Mouse (Mus musculus) stomach, postnatal 0 days (tissue): ENCODE measurements around the gene 5730596B20Rik.

Experiments used
- CTCF ChIP-seq: IDR thresholded peaks from 2 replicates; pipeline ENCODE4 v1.5.1; 2016; ENCODE audit warnings: antibody characterized with exemption, low read depth, mild to moderate bottlenecking, moderate library complexity
- EP300 ChIP-seq: optimal IDR thresholded peaks from 2 replicates; pipeline ENCODE3; 2016; ENCODE audit warnings: antibody characterized with exemption

- TF ChIP-seq EP300 (no peak), CTCF (no peak)
These were observed 4.8 kb upstream of the 5730596B20Rik start for GRCm38 (mm10) chr6:52172501-52172900.
